Comparison of ENCODE assay signal across 10 mouse cellular contexts in the genomic region with DNA sequence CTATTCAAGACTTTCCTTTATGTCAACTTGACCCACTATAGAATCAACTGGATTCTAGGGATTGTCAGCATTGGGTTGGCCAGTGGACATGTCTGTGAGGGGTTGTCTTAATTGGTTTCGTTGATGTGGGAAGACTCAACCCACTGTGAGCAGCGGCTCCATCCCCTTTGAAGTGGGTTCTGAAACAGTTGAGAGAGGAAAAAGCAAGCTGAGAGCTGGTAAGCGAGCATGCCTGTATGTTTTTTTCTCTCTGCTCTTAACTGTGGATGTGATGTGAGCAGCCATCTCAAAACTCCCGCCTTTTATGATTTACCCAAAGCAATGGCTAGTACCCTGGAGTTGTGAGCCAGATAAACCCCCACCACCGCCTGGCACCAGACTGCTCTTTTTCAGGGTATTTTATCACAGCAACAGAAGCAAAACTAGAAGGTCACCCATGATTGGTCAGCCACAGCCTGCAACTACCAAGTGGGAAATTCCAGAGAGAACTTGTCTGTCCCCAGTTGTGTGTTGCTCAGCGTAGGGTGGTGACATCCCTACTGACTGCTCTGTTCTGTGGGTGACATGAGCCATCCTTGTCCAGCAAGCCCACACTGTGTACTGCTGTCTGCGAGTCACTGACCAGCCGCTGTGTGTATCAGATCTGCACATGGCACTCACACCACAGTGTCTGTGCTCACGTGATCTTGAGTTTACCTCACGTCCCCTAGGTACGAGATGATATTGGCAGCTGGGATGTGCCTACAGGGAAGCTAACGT. TPM values are rescaled to one million over a fixed set of nuclear protein-coding genes. Genes with fewer than 3 reads are reported as not detected.
DNase-seq lines count a peak whose midpoint lies in the region; ATAC-seq and TF ChIP-seq lines count a peak whose summit lies in the region.
"Had no signal": no experiment of that assay in that cellular context is flagged by ENCODE, and none has a peak within 500 bp of the region (broad histone marks: within the 10 kb centered on the region; RNA-seq: fewer than 3 reads in every experiment).

No protein-coding gene starts in this region.

- DNase-seq in heart, adult 11 months = peak; percentile 94
- no peak for DNase-seq in heart, adult 8-10 months (ENCODE audit: low spot score)
- DNase-seq in spleen, adult 2 months (ENCODE audit: low read depth in 1 of 2, low spot score in 2 of 2) = peak in 1 of 2 experiments; percentile 26
- DNase-seq in spleen, postnatal 14 days (ENCODE audit: low spot score in 2 of 2) = no peak
- peak; percentile 56 for DNase-seq in thymus, postnatal 4 days
- DNase-seq in layer of hippocampus, postnatal 14 days (ENCODE audit: low spot score in 2 of 2) = no peak

- H3K9me3 ChIP-seq in lung, embryonic 16.5 days (ENCODE audit: control insufficient read depth, low read length) = no peaks in the 10 kb centered on the region
- no peaks in the 10 kb centered on the region for H3K9me3 ChIP-seq in hindbrain, embryonic 16.5 days (ENCODE audit: control insufficient read depth, low read length)

- peaks cover 17% of the 10 kb centered on the region for H3K36me3 ChIP-seq in spleen, adult 2 months (ENCODE audit: control insufficient read depth, insufficient read depth, low read length)
- peaks cover 6% of the 10 kb centered on the region for H3K36me3 ChIP-seq in lung, embryonic 16.5 days (ENCODE audit: control insufficient read depth, insufficient read depth, low read length)
- peaks cover 12% of the 10 kb centered on the region; the same call in 1 of the 2 replicates for H3K36me3 ChIP-seq in hindbrain, embryonic 16.5 days (ENCODE audit: control insufficient read depth, insufficient read depth, low read length)

- H3K4me3 ChIP-seq in spleen, adult 2 months (ENCODE audit: extremely low read depth, insufficient read depth, insufficient read length) = no peak overlapping the region
- H3K4me3 ChIP-seq in lung, embryonic 16.5 days (ENCODE audit: low read length) = no peak overlapping the region
- H3K4me3 ChIP-seq in hindbrain, embryonic 16.5 days (ENCODE audit: low read length) = no peak overlapping the region
- H3K4me3 ChIP-seq: erythroblast, embryonic 14.5 days had no signal

- no peak overlapping the region for H3K4me2 ChIP-seq in lung, embryonic 16.5 days (ENCODE audit: low read depth, low read length)
- no peak overlapping the region for H3K4me2 ChIP-seq in hindbrain, embryonic 16.5 days (ENCODE audit: low read length)

- WGBS in spleen, adult 2 months = 21% methylated on average over 12 of the region's 12 CpGs
- WGBS in lung, embryonic 16.5 days = 68% methylated on average over 12 of the region's 12 CpGs
- 84% methylated on average over 12 of the region's 12 CpGs for WGBS in hindbrain, embryonic 16.5 days

- TF ChIP-seq POLR2A in spleen, adult 2 months (IDR thresholded peaks at IDR 0.05; ENCODE audit: low read depth, low read length) = no peak

- H3K27me3 ChIP-seq in spleen, adult 2 months (ENCODE audit: control insufficient read depth, insufficient read depth, low read length) = no peaks in the 10 kb centered on the region
- no peaks in the 10 kb centered on the region for H3K27me3 ChIP-seq in lung, embryonic 16.5 days (ENCODE audit: control insufficient read depth, insufficient read depth, low read depth, low read length)
- H3K27me3 ChIP-seq in hindbrain, embryonic 16.5 days (replicated peaks; ENCODE audit: control insufficient read depth, insufficient read depth, low read length) = no peaks in the 10 kb centered on the region

- peak; percentile 81 for ATAC-seq in lung, embryonic 16.5 days (ENCODE audit: low read depth)
- no peak for ATAC-seq in hindbrain, embryonic 16.5 days
- ATAC-seq: hindbrain, postnatal 0 days had no signal

- H3K27ac ChIP-seq in spleen, adult 2 months (ENCODE audit: insufficient read depth, low read length) = peak overlapping the region; percentile 53
- H3K27ac ChIP-seq in lung, embryonic 16.5 days (ENCODE audit: low read length) = peak overlapping the region; percentile 80
- H3K27ac ChIP-seq in hindbrain, embryonic 16.5 days (ENCODE audit: low read depth, low read length) = no peak overlapping the region
- H3K27ac ChIP-seq: hindbrain, postnatal 0 days had no signal

- no peak overlapping the region for H3K9ac ChIP-seq in lung, embryonic 16.5 days (ENCODE audit: low read length)
- H3K9ac ChIP-seq in hindbrain, embryonic 16.5 days (ENCODE audit: low read depth, low read length) = no peak overlapping the region

- TF ChIP-seq CTCF in spleen, adult 2 months (IDR thresholded peaks at IDR 0.05; ENCODE audit: extremely low read depth, insufficient read depth, insufficient read length, insufficient replicate concordance) = no peak

- H3K4me1 ChIP-seq in spleen, adult 2 months (ENCODE audit: control insufficient read depth, insufficient read depth, insufficient read length) = peaks cover 49% of the 10 kb centered on the region
- H3K4me1 ChIP-seq in lung, embryonic 16.5 days (replicated peaks; ENCODE audit: control insufficient read depth, insufficient read depth, low read length) = peaks cover 42% of the 10 kb centered on the region
- H3K4me1 ChIP-seq in hindbrain, embryonic 16.5 days (ENCODE audit: control insufficient read depth, insufficient read depth, low read depth, low read length) = peaks cover 6% of the 10 kb centered on the region; the same call in 1 of the 2 replicates

RNA-seq across cellular contexts. Expression of a gene that starts 8.3 kb away (rescaled TPM):
- 10 to 100 TPM; 27.9 to 34.6 (median 30.5) TPM for total RNA-seq in heart, adult 8-10 months (2022)
- 71.6 and 92.1 TPM in 2 replicates for polyA plus RNA-seq in spleen, adult 2 months (2012; rRNA removed)
- 57.4 and 59.0 TPM in 2 replicates for polyA plus RNA-seq in lung, embryonic 16.5 days (2015; fragmentation: Nextera tagmentation; extraction: Ambion mirVana)
- 40.6 and 50.2 TPM in 2 replicates for polyA plus RNA-seq in hindbrain, embryonic 16.5 days (2015; fragmentation: Nextera tagmentation; extraction: Ambion mirVana)
- total RNA-seq in layer of hippocampus, postnatal 14 days (2021) = 10 to 100 TPM; 41.1 to 48.5 TPM

RNA-seq across cellular contexts. Expression of a gene that starts 9.1 kb away (rescaled TPM):
- total RNA-seq in heart, adult 8-10 months (2022) = 10 to 100 TPM; 28.0 to 34.3 (median 30.1) TPM
- polyA plus RNA-seq in spleen, adult 2 months (2012; rRNA removed) = 69.3 and 84.0 TPM in 2 replicates
- polyA plus RNA-seq in lung, embryonic 16.5 days (2015; fragmentation: Nextera tagmentation; extraction: Ambion mirVana) = 31.2 and 43.1 TPM in 2 replicates
- polyA plus RNA-seq in hindbrain, embryonic 16.5 days (2015; fragmentation: Nextera tagmentation; extraction: Ambion mirVana) = 11.9 and 27.7 TPM in 2 replicates
- total RNA-seq in layer of hippocampus, postnatal 14 days (2021) = 10 to 100 TPM; 41.7 to 42.3 TPM

RNA-seq across cellular contexts. Expression of a gene that starts 39.7 kb away (rescaled TPM):
- 1 to 10 TPM; 3.6 to 6.3 (median 4.7) TPM for total RNA-seq in heart, adult 8-10 months (2022)
- polyA plus RNA-seq in spleen, adult 2 months (2012; rRNA removed) = 24.1 and 38.5 TPM in 2 replicates
- 70.6 and 70.9 TPM in 2 replicates for polyA plus RNA-seq in lung, embryonic 16.5 days (2015; fragmentation: Nextera tagmentation; extraction: Ambion mirVana)
- 285 and 306 TPM in 2 replicates for polyA plus RNA-seq in hindbrain, embryonic 16.5 days (2015; fragmentation: Nextera tagmentation; extraction: Ambion mirVana)
- 100 to 1,000 TPM; 148 to 161 TPM for total RNA-seq in layer of hippocampus, postnatal 14 days (2021)

Comparison
In these comparisons a context has a peak if more than half of its experiments do, and no peak if none do; other contexts are left out.
1. DNase-seq: peak in heart, adult 11 months (single experiment) and thymus, postnatal 4 days (single experiment); none in heart, adult 8-10 months (single experiment), spleen, postnatal 14 days (0 of 2) and layer of hippocampus, postnatal 14 days (0 of 2).